Mouse (Mus musculus): ENCODE measurements at regions not wholly inside any gene's neighbourhood (a gene's known extent, or its start where the extent isn't known, plus 50 kb on each side); places are given as distances from the start of the nearest gene placed in this dataset.

DNA sequence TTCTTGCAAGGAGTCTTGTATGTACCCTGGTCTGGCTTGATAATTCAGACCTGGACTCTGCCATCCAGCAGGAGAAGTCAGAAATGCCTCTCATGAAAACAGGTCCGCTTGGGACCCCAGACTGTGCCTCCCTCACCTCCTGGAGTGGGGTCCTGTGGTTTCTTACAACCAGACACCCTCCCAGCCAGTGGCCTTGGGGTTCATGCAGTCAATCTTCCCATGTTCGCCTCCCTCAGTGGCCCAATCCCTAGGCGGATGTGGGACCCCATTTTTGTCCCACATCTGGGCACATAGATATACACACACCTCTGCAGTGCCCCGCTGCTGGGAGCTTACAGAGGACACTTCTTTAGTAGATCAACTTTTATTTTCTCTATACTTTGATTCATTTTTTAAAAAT, 217.7 kb downstream of the Lrfn2 start:
- no peak for DNase-seq (ENCODE audit: low read depth)

DNA sequence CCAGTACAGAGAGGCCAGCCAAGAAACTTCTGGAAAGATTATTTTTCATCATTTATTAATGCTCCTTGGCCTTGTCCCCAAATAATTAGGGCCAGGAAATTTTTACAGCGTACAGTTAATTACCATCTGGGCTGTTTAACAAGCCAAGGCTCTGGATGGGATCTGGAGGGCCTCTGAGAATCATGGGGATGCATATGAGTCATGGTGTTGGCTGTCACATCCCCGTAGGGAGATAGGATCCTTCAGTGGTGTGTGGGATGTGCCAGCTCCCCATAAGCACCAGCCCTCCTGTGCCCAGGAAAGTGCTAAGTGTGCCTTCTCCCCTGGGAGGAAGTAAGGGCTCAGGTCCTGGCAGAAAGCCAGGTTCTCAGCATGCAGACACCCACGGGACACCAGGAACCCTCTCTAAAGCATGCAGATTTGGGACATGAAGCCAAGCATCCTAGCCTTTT, 218.8 kb downstream of the Lrfn2 start:
- no peak for DNase-seq (ENCODE audit: low read depth)

DNA sequence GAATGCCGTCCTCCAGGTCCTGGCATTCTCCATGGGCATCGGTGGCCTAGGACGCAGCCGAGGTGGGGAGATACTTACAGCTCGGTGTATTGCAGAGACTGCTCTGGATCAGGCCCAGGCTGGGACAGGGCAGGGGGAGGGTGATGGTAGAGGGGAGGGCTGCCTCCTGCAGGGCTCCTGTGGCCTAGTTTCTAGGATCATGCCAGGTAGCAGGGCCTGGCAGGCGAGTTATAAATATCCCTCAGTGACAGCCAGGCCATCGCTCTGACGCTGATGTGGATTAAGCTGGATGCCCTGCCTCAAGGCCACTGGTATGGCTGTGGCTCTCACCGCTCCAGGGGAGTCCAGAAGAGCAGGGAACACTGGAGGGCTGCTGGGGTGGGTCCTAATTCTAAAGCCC, 221.8 kb downstream of the Lrfn2 start:
- no peak for DNase-seq (ENCODE audit: low read depth)

DNA sequence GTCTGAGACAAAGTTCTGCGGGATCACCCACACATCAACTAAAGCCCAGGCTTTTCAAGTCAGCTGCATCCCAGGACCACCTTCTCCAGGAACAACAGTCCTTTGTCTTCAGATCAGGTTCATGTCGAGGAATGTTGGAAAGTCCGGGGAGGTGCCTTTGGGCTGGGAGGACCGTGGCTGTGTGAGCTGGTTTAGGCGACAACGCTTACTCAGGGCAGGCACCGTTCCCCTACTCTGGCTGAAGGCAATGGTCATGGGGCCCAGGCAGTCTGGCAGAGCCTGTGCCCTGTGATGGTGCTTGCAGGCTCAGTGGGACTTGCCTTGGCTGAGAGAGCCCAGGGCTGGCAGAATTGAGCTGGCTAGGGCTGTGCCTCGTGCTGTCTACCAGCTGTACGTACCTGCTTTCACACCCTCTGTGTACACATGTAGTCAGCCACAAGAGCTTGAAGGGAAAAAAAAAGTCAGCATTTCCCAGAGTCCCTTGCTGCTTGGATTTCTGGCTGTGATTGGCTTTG, 222.9 kb downstream of the Lrfn2 start:
- DNase-seq (ENCODE audit: low read depth) = no peak

DNA sequence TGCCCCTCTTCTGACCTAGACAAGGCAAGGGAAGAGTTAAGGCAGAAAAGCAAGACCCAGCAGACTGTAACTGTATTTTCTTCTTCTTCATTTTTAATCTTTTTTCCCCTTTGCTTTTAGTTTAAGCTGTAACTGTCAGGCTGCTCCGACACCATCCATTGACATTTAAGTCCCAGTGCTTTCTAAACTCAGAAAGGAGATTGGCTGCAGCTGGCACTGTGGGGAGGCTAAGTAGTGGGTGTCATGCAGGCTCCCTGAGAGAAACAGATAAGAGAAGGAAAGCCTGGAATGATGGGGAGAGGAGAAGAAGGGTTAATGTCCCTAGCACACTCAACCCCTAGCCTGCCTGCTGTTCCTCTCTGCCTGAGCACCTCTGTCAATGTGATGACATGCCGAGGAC, 225.4 kb downstream of the Lrfn2 start:
- DNase-seq (ENCODE audit: low read depth) = no peak

DNA sequence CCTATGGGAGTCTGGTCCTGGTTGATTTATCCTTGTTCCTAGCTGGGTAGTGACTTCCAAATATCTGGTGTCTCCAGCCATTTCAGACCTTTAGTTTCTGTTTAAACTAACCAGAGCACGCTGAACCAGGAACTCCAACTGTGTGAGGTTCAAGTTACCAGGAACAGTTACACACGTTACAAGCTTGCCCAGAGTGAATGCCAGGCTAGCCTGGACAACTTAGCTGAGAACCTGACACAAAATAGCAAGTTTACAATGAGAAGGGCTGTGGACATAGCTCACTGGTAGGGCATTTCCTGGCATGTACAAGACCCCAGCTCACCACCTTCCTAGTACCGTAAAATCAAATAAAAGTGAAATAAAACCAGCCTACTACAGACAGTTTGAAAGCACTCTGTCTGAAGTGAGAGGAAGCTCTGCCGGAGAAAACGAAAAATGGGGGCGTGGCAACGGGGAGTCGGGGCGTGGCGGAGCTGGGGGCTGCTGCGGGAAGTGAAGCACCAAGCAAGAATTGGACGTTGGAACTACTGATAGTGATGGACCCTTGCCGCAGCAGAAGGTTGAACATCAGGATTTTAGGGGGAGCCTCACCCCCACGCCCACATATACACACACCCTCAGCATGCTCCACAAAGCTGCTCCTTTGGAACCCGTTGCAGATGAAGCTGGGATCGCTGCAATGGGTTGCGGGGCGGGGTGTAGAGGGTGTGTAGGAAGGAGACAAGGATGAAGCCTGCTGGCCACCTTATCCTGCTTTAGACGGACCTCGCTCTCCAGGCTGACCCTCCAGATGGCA, 239.3 kb downstream of the Lrfn2 start:
- DNase-seq (ENCODE audit: low read depth) = peak; percentile 17

DNA sequence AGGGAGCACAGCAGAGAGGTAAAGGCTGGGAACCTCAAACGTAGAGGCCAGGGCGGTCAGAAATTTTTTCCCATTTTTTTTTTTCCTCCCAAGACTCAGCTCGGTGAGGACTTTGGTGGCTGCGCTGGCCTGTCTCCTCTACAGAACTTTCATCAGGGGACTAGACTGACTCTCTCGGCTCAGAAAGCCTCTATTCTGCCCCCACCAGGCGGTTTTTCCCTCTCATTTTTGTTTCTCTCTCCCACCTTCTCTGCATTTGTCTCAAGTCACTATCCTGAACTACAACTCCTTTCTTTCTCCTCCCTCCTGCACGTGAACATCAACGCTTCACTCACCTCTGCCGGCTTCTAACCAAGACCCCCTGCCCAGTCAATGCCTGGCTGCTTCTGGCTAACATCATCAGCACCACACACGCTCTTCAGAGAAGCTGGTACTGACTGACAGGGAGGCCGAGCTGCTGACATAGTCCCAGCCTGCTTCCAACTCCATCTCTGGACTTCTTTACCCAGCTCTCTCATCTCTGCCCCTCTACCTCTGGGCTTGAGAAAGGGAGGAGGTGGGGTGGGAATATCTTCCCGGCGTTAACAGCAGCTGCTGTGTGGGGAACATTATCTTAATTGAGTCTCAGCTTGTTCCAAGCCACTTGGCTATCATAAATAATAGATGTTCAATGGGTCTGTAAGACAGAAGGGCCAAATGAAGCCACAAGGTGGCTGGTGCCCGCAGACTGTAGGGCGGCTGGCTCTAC, 240.0 kb downstream of the Lrfn2 start:
- DNase-seq (ENCODE audit: low read depth) = no peak

DNA sequence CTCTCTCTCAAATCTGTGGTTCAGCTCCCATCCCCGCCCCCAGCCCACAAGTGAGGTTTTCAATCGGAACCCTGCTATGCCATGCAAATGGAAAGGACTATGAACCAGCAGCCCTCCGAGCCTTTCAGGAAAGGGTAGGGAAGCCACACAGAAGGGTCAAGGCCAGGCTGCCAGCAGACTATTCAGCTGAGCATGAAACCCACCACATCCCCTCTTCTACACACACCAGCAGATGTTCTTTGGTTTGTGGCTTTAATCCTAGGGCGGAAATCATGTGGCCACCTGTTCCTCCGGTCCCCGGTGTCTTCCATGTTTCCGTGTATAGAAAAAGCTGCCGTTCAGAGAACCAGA, 240.6 kb downstream of the Lrfn2 start:
- DNase-seq (ENCODE audit: low read depth) = no peak

DNA sequence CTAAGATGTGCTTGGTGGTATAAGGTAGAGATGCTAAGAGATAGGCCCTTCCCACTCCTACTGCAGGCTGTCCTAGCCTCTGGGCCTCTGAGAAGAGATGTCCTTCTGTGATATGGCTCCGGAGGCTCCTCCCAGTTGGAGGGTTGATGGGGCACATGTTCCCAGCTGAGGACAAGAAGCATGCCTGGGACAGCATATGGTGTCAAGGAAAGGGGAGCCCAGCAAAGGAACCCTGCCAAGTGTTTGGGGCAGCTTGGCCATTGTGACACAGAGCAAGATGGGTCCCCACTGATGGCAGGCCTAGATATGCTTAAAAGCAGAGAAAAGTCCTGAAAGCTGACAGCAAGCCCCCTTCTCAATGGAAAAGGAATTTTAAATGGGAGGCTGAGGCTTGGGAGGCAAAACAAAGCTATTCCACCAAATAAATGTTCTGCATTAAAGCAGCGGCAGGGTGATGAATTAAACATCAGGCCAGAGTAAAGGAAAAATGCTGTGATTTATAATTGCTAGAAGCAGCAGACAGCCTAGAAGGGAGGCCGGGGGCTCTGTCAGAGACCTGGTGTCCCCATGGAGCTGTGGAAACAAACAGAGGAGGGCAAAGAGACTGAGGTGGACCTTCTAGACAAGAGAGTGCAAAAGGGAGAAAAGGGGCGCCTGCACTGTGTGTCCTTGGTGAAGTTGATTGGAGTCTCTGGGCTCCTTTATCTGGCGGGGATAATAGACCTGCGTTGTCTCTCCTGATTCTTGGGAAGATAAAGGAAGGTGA, 246.0 kb downstream of the Lrfn2 start:
- no peak for DNase-seq (ENCODE audit: low read depth)

DNA sequence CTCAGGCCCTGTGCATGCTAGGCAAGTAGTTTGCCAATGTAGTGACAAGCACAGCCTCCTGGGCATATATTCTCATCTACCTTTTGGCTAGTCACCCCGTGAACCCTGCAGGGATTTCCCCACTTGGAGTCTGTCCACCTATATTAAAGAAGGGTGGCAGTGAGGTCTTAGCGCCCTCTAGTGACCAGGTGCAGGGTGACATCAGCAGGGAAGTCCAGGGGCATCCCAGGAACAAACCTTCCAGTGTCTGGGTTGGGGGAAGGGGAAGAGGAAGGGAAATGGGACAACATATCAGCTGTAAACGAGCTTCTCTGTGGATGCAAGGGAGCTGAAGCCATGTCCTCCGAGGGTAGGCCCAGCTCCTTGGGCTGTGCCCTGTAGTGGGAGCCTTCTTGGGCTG, 245.7 kb upstream of the Mocs1 start:
- no peak for DNase-seq (ENCODE audit: low read depth)

DNA sequence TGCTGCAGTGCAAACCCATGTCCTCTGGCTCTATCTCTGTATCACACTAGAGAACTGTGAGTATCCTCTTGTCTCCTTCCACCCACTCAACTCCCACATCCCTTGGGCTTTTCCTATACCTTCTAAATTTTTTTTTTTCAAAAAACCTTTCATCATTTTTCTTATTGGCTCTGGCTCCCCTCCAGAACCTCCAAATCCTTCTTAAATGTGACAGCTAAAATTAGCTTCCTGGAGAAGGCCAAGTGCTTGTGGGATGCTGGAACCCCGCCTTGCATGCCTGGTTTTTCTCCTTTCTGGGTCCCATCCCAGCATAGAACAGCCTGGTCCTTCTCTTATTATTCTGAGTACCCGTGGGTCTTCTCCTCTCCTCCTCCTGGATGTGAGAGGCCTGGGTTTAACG, 244.2 kb upstream of the Mocs1 start:
- no peak for DNase-seq (ENCODE audit: low read depth)

DNA sequence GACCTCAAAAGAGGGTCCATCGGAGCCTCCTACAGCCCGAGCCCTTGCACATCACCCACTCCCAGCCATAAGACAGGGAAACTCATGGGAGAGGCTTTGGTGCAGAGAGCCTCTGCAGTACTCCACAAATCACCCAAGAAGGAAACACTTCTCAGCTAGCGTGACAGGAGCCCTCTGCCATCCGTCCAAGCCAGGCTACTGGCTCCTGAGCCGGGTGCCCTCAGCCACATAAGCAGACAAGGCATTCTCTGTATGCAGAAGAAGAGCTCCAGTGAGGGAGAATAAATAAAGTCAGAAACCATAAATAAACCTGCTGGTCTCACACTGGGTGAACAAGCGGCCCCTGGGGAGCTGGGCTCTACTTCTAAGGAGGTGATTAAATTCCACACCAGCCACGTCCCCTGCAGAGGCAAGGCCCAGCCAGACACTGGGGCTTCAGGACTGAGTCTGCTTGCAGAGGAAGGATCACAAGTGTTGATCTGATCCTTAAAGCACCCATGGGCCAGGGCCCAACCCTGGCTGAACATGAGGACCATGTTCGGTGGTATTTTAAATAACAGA, 243.0 kb upstream of the Mocs1 start:
- no peak for DNase-seq (ENCODE audit: low read depth)

DNA sequence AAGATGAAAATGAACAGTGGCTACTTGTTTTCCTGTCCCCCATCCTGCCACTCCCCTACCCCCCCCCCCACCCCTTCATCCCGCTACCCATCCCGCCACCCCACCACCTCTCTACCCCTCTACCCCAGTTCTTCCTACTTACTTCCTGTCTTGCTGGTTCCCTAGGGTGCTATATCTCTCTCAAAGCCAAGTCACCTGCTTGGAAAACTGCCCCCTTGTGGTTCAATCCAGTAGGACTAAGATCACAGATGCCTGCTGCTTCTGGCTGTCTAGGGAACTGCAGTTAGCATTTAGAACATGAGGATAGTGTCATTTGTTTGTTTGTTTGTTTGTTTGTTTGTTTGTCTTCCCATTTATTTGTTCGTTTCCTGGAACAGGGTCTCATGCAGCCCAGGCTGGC, 238.4 kb upstream of the Mocs1 start:
- no peak for DNase-seq (ENCODE audit: low read depth)

DNA sequence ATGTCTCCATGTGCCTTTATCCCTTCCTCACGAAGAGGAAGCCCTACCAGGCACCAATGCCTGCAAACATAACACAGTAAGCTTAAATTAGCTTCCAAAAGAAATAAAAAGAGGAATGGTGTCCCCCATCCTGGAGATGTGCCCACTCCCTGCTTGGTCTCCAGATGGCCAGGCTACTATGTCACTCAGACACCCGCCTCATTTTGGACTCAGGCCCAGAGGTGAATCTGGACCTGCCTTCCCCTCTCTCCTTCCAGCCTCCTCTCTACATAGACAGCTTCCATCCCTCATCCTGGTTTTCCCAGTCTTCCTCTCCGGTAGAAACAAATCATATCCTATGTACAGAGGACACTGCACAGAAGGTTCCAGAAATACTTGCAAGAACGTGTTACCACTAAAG, 237.8 kb upstream of the Mocs1 start:
- DNase-seq (ENCODE audit: low read depth) = no peak

DNA sequence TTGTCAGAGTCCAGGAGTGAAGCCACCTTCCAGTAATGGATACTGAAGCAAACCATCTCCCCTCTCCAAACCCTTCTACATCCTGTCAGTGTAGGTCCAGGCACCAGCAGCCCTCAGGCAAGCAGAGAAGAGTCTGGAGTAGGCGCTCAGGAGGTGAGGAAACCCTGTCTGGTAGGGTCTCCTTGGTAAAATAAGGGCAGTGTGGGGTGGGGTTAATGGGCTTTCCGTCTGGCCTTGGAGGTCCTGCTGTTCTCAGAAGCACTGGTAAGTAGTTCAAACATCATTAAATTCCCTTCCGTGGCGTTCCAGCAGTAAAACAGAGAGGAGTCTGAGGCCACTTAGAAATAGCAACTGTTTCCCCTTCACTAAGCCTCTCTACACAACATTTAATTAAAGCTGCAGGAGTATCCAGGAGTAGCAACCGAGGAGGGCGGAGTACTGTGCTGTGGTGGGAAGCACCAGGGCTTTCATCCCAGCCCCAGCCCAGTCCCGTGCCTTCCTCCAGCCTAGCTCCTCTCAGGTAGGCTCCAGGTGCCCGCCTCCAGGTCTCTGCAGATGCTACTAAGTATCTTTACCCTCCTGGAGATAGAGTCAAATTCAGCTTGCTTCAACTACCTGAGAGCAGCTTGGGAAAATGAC, 232.0 kb upstream of the Mocs1 start:
- no peak for DNase-seq (ENCODE audit: low read depth)

DNA sequence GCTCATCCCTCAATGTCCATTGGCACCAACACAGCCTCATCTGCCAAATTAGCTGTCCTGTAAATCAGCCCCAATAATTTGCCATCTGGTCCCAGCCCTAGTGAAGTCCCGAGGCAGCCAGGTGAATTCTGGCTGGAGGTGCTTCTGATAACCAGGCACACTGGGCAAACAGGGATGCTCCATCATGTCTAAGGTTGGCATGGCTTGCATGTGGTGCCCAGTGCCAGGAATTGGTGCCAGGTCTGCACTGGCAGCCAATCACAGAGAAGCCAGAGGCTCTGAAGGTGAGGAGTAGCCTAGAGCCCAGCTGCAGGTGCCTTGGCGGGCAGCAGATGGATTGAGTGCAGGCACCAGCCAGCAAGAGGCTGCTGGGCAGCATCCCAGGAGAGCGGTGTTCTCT, 226.7 kb upstream of the Mocs1 start:
- DNase-seq (ENCODE audit: low read depth) = no peak

DNA sequence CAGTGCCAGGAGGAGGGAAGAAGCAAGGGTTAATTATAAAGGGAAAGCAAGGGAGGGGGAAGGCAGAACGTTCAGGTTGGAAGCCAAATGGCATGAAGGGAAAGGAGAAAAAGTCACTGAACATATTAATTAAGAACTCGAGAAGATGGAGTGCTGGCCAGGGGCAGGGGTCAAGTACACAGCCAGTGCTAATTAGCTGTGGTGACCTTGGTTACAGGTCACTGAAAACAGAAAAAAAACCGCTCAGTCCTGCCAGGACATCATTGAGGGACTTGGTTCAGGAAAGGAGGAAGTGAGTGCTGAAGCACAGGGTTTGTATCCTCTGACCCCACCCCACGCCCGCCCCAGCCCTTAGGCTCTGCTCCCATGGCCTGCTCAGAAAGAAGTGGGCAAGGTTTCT, 223.1 kb upstream of the Mocs1 start:
- no peak for DNase-seq (ENCODE audit: low read depth)

DNA sequence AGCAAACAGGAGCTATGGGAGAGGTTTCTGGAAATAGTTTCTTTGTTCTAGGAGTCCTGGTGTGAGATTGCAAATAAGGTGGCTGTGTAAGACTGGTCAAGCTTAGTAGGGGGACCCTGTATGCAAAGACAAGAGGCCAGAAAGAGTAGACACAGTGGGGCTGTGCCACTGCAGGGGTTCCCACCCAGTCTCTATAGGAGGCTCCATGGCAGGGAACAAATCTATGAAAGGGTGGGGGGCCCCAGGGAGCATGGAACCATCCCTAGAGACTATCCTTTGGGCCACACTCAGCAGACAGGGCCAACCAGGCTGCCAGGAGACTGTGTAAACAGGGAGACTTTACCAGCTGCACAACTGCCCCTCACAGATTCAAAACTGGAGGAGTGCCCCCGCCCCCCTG, 222.6 kb upstream of the Mocs1 start:
- no peak for DNase-seq (ENCODE audit: low read depth)

DNA sequence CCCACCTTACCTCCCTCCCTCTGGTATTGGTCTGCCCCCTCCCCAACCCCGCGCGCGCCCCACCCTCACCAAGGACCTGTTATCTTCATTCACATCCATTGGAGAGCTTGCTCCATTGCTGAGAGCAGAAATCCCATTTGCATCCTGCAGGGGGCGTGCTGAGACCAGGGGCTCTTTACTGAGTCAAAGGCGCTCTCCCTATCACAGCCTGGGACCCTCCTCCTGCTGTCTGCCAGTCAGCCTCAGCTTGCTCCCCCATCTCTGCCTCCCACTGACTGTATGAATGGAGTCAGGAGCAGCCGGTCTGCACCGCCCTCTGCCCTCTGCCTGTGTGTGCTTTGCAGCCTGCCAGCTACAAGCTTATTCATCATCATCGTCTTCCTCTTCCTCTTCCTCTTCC, 221.5 kb upstream of the Mocs1 start:
- no peak for DNase-seq (ENCODE audit: low read depth)

DNA sequence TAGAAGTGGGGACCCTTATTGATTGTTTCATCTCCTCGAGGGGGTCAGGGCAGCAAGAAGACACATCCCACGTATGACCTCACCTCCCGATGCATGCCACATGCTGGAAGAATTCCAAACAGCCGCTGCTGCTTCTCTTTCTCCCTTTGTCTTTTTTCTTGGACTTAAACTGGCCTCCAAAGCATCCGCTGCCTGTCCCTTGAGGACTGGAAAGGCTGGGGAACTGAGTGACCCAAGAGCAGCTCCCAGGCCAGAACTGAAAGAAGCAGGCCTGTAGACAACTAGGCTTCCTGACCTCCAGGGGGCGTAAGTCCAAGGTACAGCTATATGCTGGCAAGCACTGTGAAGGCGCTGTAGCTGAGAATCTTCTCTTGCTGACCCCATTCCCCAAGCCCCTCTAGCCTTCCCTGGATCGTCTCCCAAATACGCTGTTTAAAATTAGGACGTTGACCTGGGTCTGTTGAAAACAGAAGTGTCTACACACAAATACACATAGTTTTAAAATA, 219.8 kb upstream of the Mocs1 start:
- DNase-seq (ENCODE audit: low read depth) = no peak

DNA sequence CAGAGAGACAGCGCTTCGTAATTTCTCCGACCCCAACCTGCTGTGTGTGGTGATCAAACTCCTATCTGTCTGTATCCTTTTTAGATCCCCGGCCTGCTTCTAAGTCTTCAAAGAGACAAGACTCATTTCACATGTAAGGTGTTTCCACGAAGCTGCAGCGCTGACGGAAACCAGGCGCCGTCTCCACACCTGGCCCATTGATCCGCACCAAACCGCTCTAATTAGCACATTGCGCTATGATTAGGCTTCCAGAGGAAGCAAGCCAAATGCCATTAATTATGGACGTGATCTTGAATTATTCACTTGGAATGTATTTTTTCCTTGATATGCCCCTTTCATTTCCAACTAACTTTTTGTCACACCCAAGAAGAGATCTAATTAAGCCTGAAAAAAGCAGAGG, 215.2 kb upstream of the Mocs1 start:
- DNase-seq (ENCODE audit: low read depth) = no peak

DNA sequence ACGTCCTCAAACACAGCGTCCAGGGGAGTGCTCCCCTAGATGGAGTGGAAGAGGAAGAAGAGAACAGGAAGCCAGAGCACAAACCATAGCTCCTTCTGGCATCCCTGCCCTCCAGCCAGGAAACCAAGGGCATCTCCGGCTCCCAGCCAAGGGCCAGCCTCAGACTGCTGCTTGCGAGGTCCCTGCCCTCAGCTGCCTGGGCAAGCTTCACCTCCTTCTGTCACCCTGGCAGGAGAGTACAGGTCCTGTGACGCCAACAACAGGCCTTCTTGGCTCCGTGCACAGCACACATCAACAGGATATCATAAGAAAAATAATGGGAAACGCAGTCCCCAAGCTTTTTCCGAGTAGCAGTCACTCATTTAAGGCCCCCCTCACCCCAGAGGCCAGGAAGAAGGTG, 212.9 kb upstream of the Mocs1 start:
- no peak for DNase-seq (ENCODE audit: low read depth)

All from c-Kit-positive CD71-negative TER-119-negative erythroid progenitor cells, embryonic 14.5 days (primary cell).